ENCODE assay signal across 29 mouse cellular contexts in genomic region chr9:7545920-7546319, GRCm38 (mm10). TPM values are rescaled to one million over a fixed set of nuclear protein-coding genes. Genes with fewer than 3 reads are reported as not detected.
DNase-seq lines count a peak whose midpoint lies in the region; ATAC-seq and TF ChIP-seq lines count a peak whose summit lies in the region.
"Had no signal": no experiment of that assay in that cellular context is flagged by ENCODE, and none has a peak within 500 bp of the region (broad histone marks: within the 10 kb centered on the region; RNA-seq: fewer than 3 reads in every experiment).

No protein-coding gene starts in this region.

- no peak for DNase-seq in heart, adult 8-10 months (ENCODE audit: low spot score)
- no peak for DNase-seq in kidney, adult 2 months
- DNase-seq in stomach, postnatal 0 days (ENCODE audit: low spot score) = no peak
- DNase-seq: adrenal gland, postnatal 25 days; cerebellum, adult 8-10 months; cerebellum, postnatal 36 days; liver, postnatal 0 days had no signal

- TF ChIP-seq CTCF in kidney, adult 2 months (conservative IDR thresholded peaks at IDR 0.05; ENCODE audit: insufficient read depth, insufficient read length, low read depth, low read length) = no peak
- TF ChIP-seq CTCF in stomach, postnatal 0 days (IDR thresholded peaks at IDR 0.05; ENCODE audit: low read depth) = no peak

- H3K9me3 ChIP-seq in heart, embryonic 12.5 days (replicated peaks) = no peaks in the 10 kb centered on the region
- no peaks in the 10 kb centered on the region for H3K9me3 ChIP-seq in kidney, embryonic 15.5 days (replicated peaks)
- H3K9me3 ChIP-seq in stomach, embryonic 14.5 days (ENCODE audit: control insufficient read depth, low read depth, low read length) = no peaks in the 10 kb centered on the region
- no peaks in the 10 kb centered on the region for H3K9me3 ChIP-seq in stomach, postnatal 0 days (ENCODE audit: control insufficient read depth, low read length)
- H3K9me3 ChIP-seq: embryonic facial prominence, embryonic 15.5 days; heart, embryonic 15.5 days; limb, embryonic 12.5 days; midbrain, embryonic 10.5 days had no signal

- H3K9ac ChIP-seq in heart, embryonic 12.5 days = no peak overlapping the region
- H3K9ac ChIP-seq in kidney, embryonic 15.5 days = no peak overlapping the region
- H3K9ac ChIP-seq in stomach, embryonic 14.5 days (replicated peaks; ENCODE audit: low read depth, low read length) = no peak overlapping the region
- H3K9ac ChIP-seq in stomach, postnatal 0 days (ENCODE audit: low read length) = no peak overlapping the region
- H3K9ac ChIP-seq: embryonic facial prominence, embryonic 15.5 days; heart, embryonic 15.5 days; limb, embryonic 12.5 days; liver, postnatal 0 days had no signal

- H3K4me3 ChIP-seq in heart, embryonic 12.5 days = no peak overlapping the region
- H3K4me3 ChIP-seq in kidney, embryonic 15.5 days (replicated peaks) = no peak overlapping the region
- no peak overlapping the region for H3K4me3 ChIP-seq in kidney, adult 2 months (ENCODE audit: insufficient read depth, low read depth, low read length)
- H3K4me3 ChIP-seq in stomach, embryonic 14.5 days (ENCODE audit: low read depth, low read length) = no peak overlapping the region
- no peak overlapping the region for H3K4me3 ChIP-seq in stomach, postnatal 0 days (ENCODE audit: low read depth, low read length)
- H3K4me3 ChIP-seq: embryonic facial prominence, embryonic 15.5 days; gastrocnemius, adult 2 months; heart, embryonic 15.5 days; layer of hippocampus, adult 2 months; limb, embryonic 12.5 days; midbrain, embryonic 10.5 days had no signal

- ATAC-seq in heart, embryonic 12.5 days (ENCODE audit: insufficient number of reproducible peaks, low FRiP score) = peak; percentile 48; the same call in 1 of the 2 replicates
- ATAC-seq in kidney, embryonic 15.5 days (replicated peaks; ENCODE audit: low FRiP score) = peak; percentile 62; the same call in 1 of the 2 replicates
- ATAC-seq in stomach, embryonic 14.5 days (ENCODE audit: insufficient number of reproducible peaks, insufficient read depth, low FRiP score, low read depth) = no peak
- no peak for ATAC-seq in stomach, postnatal 0 days (ENCODE audit: low FRiP score, low TSS enrichment)
- ATAC-seq in megakaryocyte-erythroid progenitor cell, adult 5-6 weeks (replicated peaks; ENCODE audit: low FRiP score, low TSS enrichment, poor library complexity, severe bottlenecking) = no peak
- ATAC-seq: forebrain, embryonic 14.5 days; liver, postnatal 0 days had no signal

- no peak overlapping the region for H3K4me2 ChIP-seq in heart, embryonic 12.5 days
- no peak overlapping the region for H3K4me2 ChIP-seq in kidney, embryonic 15.5 days
- H3K4me2 ChIP-seq in stomach, embryonic 14.5 days (replicated peaks; ENCODE audit: low read depth, low read length) = no peak overlapping the region
- no peak overlapping the region for H3K4me2 ChIP-seq in stomach, postnatal 0 days (replicated peaks; ENCODE audit: low read depth)
- H3K4me2 ChIP-seq: embryonic facial prominence, embryonic 15.5 days; heart, embryonic 15.5 days; limb, embryonic 12.5 days; liver, embryonic 11.5 days had no signal

- TF ChIP-seq POLR2A in kidney, adult 2 months (IDR thresholded peaks at IDR 0.05; ENCODE audit: low read depth, low read length) = no peak

- no peaks in the 10 kb centered on the region for H3K36me3 ChIP-seq in heart, embryonic 12.5 days
- no peaks in the 10 kb centered on the region for H3K36me3 ChIP-seq in kidney, embryonic 15.5 days
- no peaks in the 10 kb centered on the region for H3K36me3 ChIP-seq in kidney, adult 2 months (ENCODE audit: control insufficient read depth, insufficient read depth, low read length)
- no peaks in the 10 kb centered on the region for H3K36me3 ChIP-seq in stomach, embryonic 14.5 days (ENCODE audit: control insufficient read depth, insufficient read depth, low read length)
- no peaks in the 10 kb centered on the region for H3K36me3 ChIP-seq in stomach, postnatal 0 days (ENCODE audit: control insufficient read depth, insufficient read depth, low read length)
- H3K36me3 ChIP-seq: embryonic facial prominence, embryonic 15.5 days; heart, embryonic 15.5 days; limb, embryonic 12.5 days; midbrain, embryonic 10.5 days had no signal

- 79% methylated on average over 7 of the region's 7 CpGs for WGBS in heart, embryonic 12.5 days
- 82% methylated on average over 7 of the region's 7 CpGs for WGBS in kidney, embryonic 15.5 days
- 92% methylated on average over 7 of the region's 7 CpGs for WGBS in kidney, adult 2 months
- 87% methylated on average over 7 of the region's 7 CpGs for WGBS in stomach, embryonic 14.5 days
- 85% methylated on average over 7 of the region's 7 CpGs for WGBS in stomach, postnatal 0 days

- no peaks in the 10 kb centered on the region for H3K4me1 ChIP-seq in heart, embryonic 12.5 days (replicated peaks)
- H3K4me1 ChIP-seq in kidney, embryonic 15.5 days = 0 out of 2 replicates have a peak, but pooled peaks cover 4% of the 10 kb centered on the region
- H3K4me1 ChIP-seq in kidney, adult 2 months (ENCODE audit: control insufficient read depth, insufficient read depth, low read length) = no peaks in the 10 kb centered on the region
- peaks cover 9% of the 10 kb centered on the region for H3K4me1 ChIP-seq in stomach, embryonic 14.5 days (ENCODE audit: control insufficient read depth, insufficient read depth, low read length)
- no peaks in the 10 kb centered on the region for H3K4me1 ChIP-seq in stomach, postnatal 0 days (replicated peaks; ENCODE audit: control insufficient read depth, insufficient read depth)
- H3K4me1 ChIP-seq: embryonic facial prominence, embryonic 15.5 days; limb, embryonic 12.5 days; midbrain, embryonic 10.5 days had no signal

- no peaks in the 10 kb centered on the region for H3K27me3 ChIP-seq in heart, embryonic 12.5 days (replicated peaks)
- H3K27me3 ChIP-seq in kidney, embryonic 15.5 days = no peaks in the 10 kb centered on the region
- no peaks in the 10 kb centered on the region for H3K27me3 ChIP-seq in kidney, adult 2 months (replicated peaks; ENCODE audit: control insufficient read depth, insufficient read depth, low read length)
- H3K27me3 ChIP-seq in stomach, embryonic 14.5 days (ENCODE audit: control insufficient read depth, insufficient read depth, low read length) = no peaks in the 10 kb centered on the region
- no peaks in the 10 kb centered on the region for H3K27me3 ChIP-seq in stomach, postnatal 0 days (ENCODE audit: control insufficient read depth, insufficient read depth, low read length)
- H3K27me3 ChIP-seq: embryonic facial prominence, embryonic 15.5 days; heart, embryonic 15.5 days; limb, embryonic 12.5 days had no signal

- no peak overlapping the region for H3K27ac ChIP-seq in heart, embryonic 12.5 days (ENCODE audit: poor library complexity, severe bottlenecking)
- H3K27ac ChIP-seq in kidney, embryonic 15.5 days = no peak overlapping the region
- no peak overlapping the region for H3K27ac ChIP-seq in kidney, adult 2 months (ENCODE audit: insufficient read depth, low read depth, low read length)
- H3K27ac ChIP-seq in stomach, embryonic 14.5 days (ENCODE audit: low read length) = peak overlapping the region; percentile 69; the same call in 1 of the 2 replicates
- H3K27ac ChIP-seq in stomach, postnatal 0 days (replicated peaks) = no peak overlapping the region
- H3K27ac ChIP-seq: embryonic facial prominence, embryonic 15.5 days; gastrocnemius, adult 2 months; heart, embryonic 15.5 days; layer of hippocampus, adult 2 months; limb, embryonic 12.5 days; macrophage; midbrain, embryonic 10.5 days had no signal

- TF ChIP-seq EP300 in stomach, postnatal 0 days (optimal IDR thresholded peaks at IDR 0.05) = no peak

RNA-seq across cellular contexts. Expression of gene Mmp8, which starts 12.3 kb away (rescaled TPM):
- polyA plus RNA-seq in heart, embryonic 12.5 days (2016; fragmentation: Nextera tagmentation; extraction: Ambion mirVana) = not detected in 2 replicates
- total RNA-seq in heart, adult 8-10 months (2022) = under 1 TPM in 1 of 4 experiments, not detected in 3; 0.29 TPM
- 0.65 and 0.87 TPM in 2 replicates for polyA plus RNA-seq in kidney, embryonic 15.5 days (2015; fragmentation: Nextera tagmentation; extraction: Ambion mirVana)
- 0.03 TPM in 1 of 2 replicates, not detected in the other for polyA plus RNA-seq in kidney, adult 2 months (2012; rRNA removed)
- polyA plus RNA-seq in stomach, embryonic 14.5 days (2014; fragmentation: Nextera tagmentation; extraction: Ambion mirVana) = 0.49 and 0.80 TPM in 2 replicates
- 0.16 TPM in 2 replicates for polyA plus RNA-seq in stomach, postnatal 0 days (2015; fragmentation: Nextera tagmentation; extraction: Ambion mirVana)
- 0.35 TPM in 1 of 2 replicates, not detected in the other for total RNA-seq in megakaryocyte-erythroid progenitor cell, adult 5-6 weeks (2014; fragmentation: Nextera tagmentation)
- 3.4 TPM in 1 of 2 replicates, not detected in the other for total RNA-seq in megakaryocyte-erythroid progenitor cell, adult 5-6 weeks (2017)
- total RNA-seq: ES-E14; gastrocnemius, adult 2 months; layer of hippocampus, adult 2 months; layer of hippocampus, postnatal 25 days; midbrain, postnatal 0 days had no signal
- polyA plus RNA-seq: forebrain, embryonic 14.5 days; midbrain, embryonic 10.5 days; midbrain, postnatal 0 days; neural tube, embryonic 14.5 days; urinary bladder, adult 2 months had no signal

RNA-seq across cellular contexts. Expression of gene Mmp27, which starts 25.3 kb away (rescaled TPM):
- polyA plus RNA-seq in heart, embryonic 12.5 days (2016; fragmentation: Nextera tagmentation; extraction: Ambion mirVana) = not detected in 2 replicates
- total RNA-seq in heart, adult 8-10 months (2022) = under 1 TPM in 3 of 4 experiments, not detected in 1; 0.17 to 0.31 (median 0.22) TPM
- polyA plus RNA-seq in kidney, embryonic 15.5 days (2015; fragmentation: Nextera tagmentation; extraction: Ambion mirVana) = not detected in 2 replicates
- polyA plus RNA-seq in kidney, adult 2 months (2012; rRNA removed) = not detected in 2 replicates
- polyA plus RNA-seq in stomach, embryonic 14.5 days (2014; fragmentation: Nextera tagmentation; extraction: Ambion mirVana) = not detected in 2 replicates
- polyA plus RNA-seq in stomach, postnatal 0 days (2015; fragmentation: Nextera tagmentation; extraction: Ambion mirVana) = not detected in 2 replicates
- 0.20 TPM in 1 of 2 replicates, not detected in the other for total RNA-seq in megakaryocyte-erythroid progenitor cell, adult 5-6 weeks (2014; fragmentation: Nextera tagmentation)
- 0.80 and 0.95 TPM in 2 replicates for total RNA-seq in megakaryocyte-erythroid progenitor cell, adult 5-6 weeks (2017)
- total RNA-seq: ES-E14; gastrocnemius, postnatal 4 days; hematopoietic stem cell, adult 5-6 weeks; layer of hippocampus, adult 2 months; layer of hippocampus, postnatal 25 days; midbrain, postnatal 0 days had no signal
- polyA plus RNA-seq: brain, embryonic 14.5 days; embryonic facial prominence, embryonic 15.5 days; forebrain, embryonic 14.5 days; frontal cortex, adult 2 months; heart, embryonic 15.5 days; limb, embryonic 12.5 days; liver, embryonic 11.5 days; midbrain, embryonic 10.5 days; midbrain, postnatal 0 days; neural tube, embryonic 14.5 days had no signal

RNA-seq across cellular contexts. Expression of gene Mmp10, which starts 43.8 kb away (rescaled TPM):
- not detected in 2 replicates for polyA plus RNA-seq in heart, embryonic 12.5 days (2016; fragmentation: Nextera tagmentation; extraction: Ambion mirVana)
- total RNA-seq in heart, adult 8-10 months (2022) = not detected
- not detected in 2 replicates for polyA plus RNA-seq in kidney, embryonic 15.5 days (2015; fragmentation: Nextera tagmentation; extraction: Ambion mirVana)
- not detected in 2 replicates for polyA plus RNA-seq in kidney, adult 2 months (2012; rRNA removed)
- polyA plus RNA-seq in stomach, embryonic 14.5 days (2014; fragmentation: Nextera tagmentation; extraction: Ambion mirVana) = not detected in 2 replicates
- polyA plus RNA-seq in stomach, postnatal 0 days (2015; fragmentation: Nextera tagmentation; extraction: Ambion mirVana) = not detected in 2 replicates
- total RNA-seq in megakaryocyte-erythroid progenitor cell, adult 5-6 weeks (2014; fragmentation: Nextera tagmentation) = not detected in 2 replicates
- not detected in 2 replicates for total RNA-seq in megakaryocyte-erythroid progenitor cell, adult 5-6 weeks (2017)
- total RNA-seq: adrenal gland, postnatal 25 days; gastrocnemius, adult 2 months; gastrocnemius, postnatal 4 days; hematopoietic stem cell, adult 5-6 weeks; layer of hippocampus, adult 2 months; layer of hippocampus, postnatal 25 days; midbrain, postnatal 0 days had no signal
- polyA plus RNA-seq: brain, embryonic 14.5 days; embryonic facial prominence, embryonic 15.5 days; forebrain, embryonic 14.5 days; frontal cortex, adult 2 months; heart, embryonic 15.5 days; limb, embryonic 12.5 days; liver, embryonic 11.5 days; liver, postnatal 0 days; midbrain, embryonic 10.5 days; midbrain, postnatal 0 days; neural tube, embryonic 14.5 days had no signal

Comparison
In these comparisons a context has a peak if more than half of its experiments do, and no peak if none do; other contexts are left out.
1. ATAC-seq: peak in heart, embryonic 12.5 days (single experiment) and kidney, embryonic 15.5 days (single experiment); none in stomach, embryonic 14.5 days (single experiment), stomach, postnatal 0 days (single experiment) and megakaryocyte-erythroid progenitor cell, adult 5-6 weeks (single experiment).